Mouse (Mus musculus): ENCODE measurements around the gene Snx19.

Gene Snx19

GRCm38 (mm10) chr9:30426882-30427632 lies at the start of gene Snx19:
Gene Snx19, plus strand, starts transcription at chr9:30427108.
- DNase-seq: peak; percentile 90

GRCm38 (mm10) chr9:30400771-30401170 lies 26.1 kb upstream of the Snx19 start:
- no peak for DNase-seq

- DNase-seq: peak; percentile 71
Measured at GRCm38 (mm10) chr9:30422940-30423339, 4.0 kb upstream of the Snx19 start.

- no peak for DNase-seq
Measured at GRCm38 (mm10) chr9:30425178-30425577, 1.7 kb upstream of the Snx19 start.

- no peak for DNase-seq
Measured at GRCm38 (mm10) chr9:30428231-30428630, 1.3 kb downstream of the Snx19 start.

- DNase-seq: no peak
Measured at GRCm38 (mm10) chr9:30430447-30430846, 3.5 kb downstream of the Snx19 start.

- no peak for DNase-seq
Measured at GRCm38 (mm10) chr9:30431909-30432308, 5.0 kb downstream of the Snx19 start.

- no peak for DNase-seq
Measured at GRCm38 (mm10) chr9:30433914-30434313, 7.0 kb downstream of the Snx19 start.

GRCm38 (mm10) chr9:30435902-30436585 lies 9.1 kb downstream of the Snx19 start:
- no peak for DNase-seq

GRCm38 (mm10) chr9:30438505-30438904 lies 11.6 kb downstream of the Snx19 start:
- peak; percentile 54 for DNase-seq

GRCm38 (mm10) chr9:30441761-30442160 lies 14.9 kb downstream of the Snx19 start:
- no peak for DNase-seq

- DNase-seq: no peak
Measured at GRCm38 (mm10) chr9:30445232-30446085, 18.6 kb downstream of the Snx19 start.

GRCm38 (mm10) chr9:30446126-30446525 lies 19.2 kb downstream of the Snx19 start:
- no peak for DNase-seq

GRCm38 (mm10) chr9:30448459-30448858 lies 21.6 kb downstream of the Snx19 start:
- DNase-seq: peak; percentile 53

- no peak for DNase-seq
Measured at GRCm38 (mm10) chr9:30449862-30450261, 23.0 kb downstream of the Snx19 start.

GRCm38 (mm10) chr9:30450834-30451233 lies 23.9 kb downstream of the Snx19 start:
- no peak for DNase-seq

GRCm38 (mm10) chr9:30454527-30454926 lies 27.6 kb downstream of the Snx19 start:
- no peak for DNase-seq

GRCm38 (mm10) chr9:30456250-30456649 lies 29.3 kb downstream of the Snx19 start:
- no peak for DNase-seq

GRCm38 (mm10) chr9:30460501-30460900 lies 33.6 kb downstream of the Snx19 start:
- DNase-seq: no peak

GRCm38 (mm10) chr9:30464661-30465060 lies 37.8 kb downstream of the Snx19 start:
- DNase-seq: no peak

- no peak for DNase-seq
Measured at GRCm38 (mm10) chr9:30480043-30480442, 53.1 kb downstream of the Snx19 start.

GRCm38 (mm10) chr9:30480464-30480863 lies 53.6 kb downstream of the Snx19 start:
- peak; percentile 96 for DNase-seq

GRCm38 (mm10) chr9:30482116-30482515 lies 55.2 kb downstream of the Snx19 start:
- no peak for DNase-seq

Measured in retina, postnatal 1 day (tissue).